Mouse (Mus musculus): ENCODE results near the gene Mum1. TPM values are rescaled to one million over a fixed set of nuclear protein-coding genes. Genes with fewer than 3 reads are reported as not detected.
"Not testable (repeated sequence)": the region's sequence is repeated elsewhere in the genome, so short reads cannot be mapped to it uniquely, and the experiment has no call there.

The Mum1 gene
- total RNA-seq, 2 experiments from 2014 or later, result 49.0 to 124 TPM

- ATAC-seq (replicated peaks; ENCODE audit: low FRiP score, low TSS enrichment, poor library complexity, severe bottlenecking), result no peak
These were observed 19.0 kb upstream of the Mum1 start for GRCm38 (mm10) chr10:80207201-80207600.

DNA sequence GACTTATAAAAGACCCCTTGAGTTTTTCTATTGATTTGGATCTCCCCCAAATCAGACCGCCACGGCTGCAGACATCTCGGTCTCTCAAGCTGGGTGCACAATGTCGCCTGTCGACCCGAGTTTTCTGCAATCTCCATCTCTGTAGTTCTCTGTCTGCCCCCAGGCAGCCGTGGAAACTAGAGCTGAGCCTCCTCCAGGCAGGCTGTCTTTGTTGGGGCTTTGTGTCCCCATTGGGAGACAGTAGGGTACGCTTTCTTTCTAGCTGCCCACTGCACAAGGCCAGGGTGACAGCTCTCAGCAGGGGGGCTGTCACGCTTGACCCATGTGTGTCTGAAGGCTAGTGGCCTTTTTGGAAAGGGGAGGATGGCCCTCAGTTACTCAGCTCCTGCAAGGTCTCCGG, 18.6 kb upstream of the Mum1 start:
- no peak for ATAC-seq (replicated peaks; ENCODE audit: low FRiP score, low TSS enrichment, poor library complexity, severe bottlenecking)

GRCm38 (mm10) chr10:80208248-80208647, 18.0 kb upstream of the Mum1 start:
- ATAC-seq (replicated peaks; ENCODE audit: low FRiP score, low TSS enrichment, poor library complexity, severe bottlenecking), result no peak

- no peak for ATAC-seq (replicated peaks; ENCODE audit: low FRiP score, low TSS enrichment, poor library complexity, severe bottlenecking)
These were observed 17.3 kb upstream of the Mum1 start for GRCm38 (mm10) chr10:80208841-80209371.

- ATAC-seq (replicated peaks; ENCODE audit: low FRiP score, low TSS enrichment, poor library complexity, severe bottlenecking), result not testable (repeated sequence)
These were observed 14.6 kb upstream of the Mum1 start for GRCm38 (mm10) chr10:80211547-80212103.

DNA sequence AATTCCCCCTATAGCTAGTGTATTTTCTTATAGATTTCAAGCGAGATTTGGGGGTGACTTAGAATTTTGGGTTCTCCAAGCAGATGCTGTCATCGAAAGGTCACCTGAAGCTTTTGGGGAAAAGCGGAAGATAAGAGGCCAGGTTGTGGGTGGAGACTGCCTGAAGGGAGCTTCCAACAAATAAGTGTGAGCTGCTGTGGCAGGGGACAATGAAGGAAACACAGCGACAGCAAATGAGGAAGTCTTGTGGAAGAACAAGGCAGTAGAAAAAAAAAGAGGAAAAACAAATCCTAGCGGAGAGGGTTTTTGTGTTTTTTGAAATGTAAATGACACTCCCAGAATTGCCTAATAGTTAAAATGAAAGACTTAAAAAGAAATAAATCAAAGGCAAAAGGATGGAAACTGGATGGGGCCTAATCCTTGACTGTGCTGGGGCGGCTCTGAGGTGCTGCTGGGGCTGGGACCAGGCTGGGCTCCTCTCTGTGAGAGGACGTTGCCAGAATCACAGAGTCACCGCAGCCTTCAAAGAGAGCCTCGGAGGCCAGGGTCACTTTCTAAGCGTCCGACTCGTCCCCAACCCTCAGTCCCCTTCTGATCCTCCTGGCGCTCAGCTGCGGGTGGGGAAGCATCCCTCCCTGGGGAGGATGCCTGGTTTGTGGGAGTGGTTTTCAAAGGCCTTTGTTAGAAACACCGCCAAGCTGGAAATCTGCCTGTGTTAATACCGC, 11.0 kb upstream of the Mum1 start:
- no peak for ATAC-seq (replicated peaks; ENCODE audit: low FRiP score, low TSS enrichment, poor library complexity, severe bottlenecking)

GRCm38 (mm10) chr10:80220676-80221075, 5.6 kb upstream of the Mum1 start:
- no peak for ATAC-seq (replicated peaks; ENCODE audit: low FRiP score, low TSS enrichment, poor library complexity, severe bottlenecking)

DNA sequence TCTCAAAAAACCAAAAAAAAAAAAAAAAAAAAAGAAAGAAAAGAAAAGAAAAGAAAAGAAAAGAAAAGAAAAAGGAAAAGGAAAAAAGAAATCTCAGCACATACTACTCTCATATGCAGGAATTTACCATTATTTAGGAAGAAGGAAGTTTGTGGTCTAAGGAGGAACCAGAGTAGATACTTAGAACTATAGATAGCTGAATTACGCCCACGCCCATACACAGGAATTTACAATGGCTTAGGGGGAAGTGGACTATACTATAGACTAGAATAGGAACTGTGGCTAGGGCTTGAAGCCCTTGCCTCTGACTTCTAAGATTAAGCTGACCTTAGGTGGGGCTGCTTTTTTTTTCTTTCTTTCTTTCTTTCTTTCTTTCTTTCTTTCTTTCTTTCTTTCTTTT, 3.1 kb upstream of the Mum1 start:
- not testable (repeated sequence) for ATAC-seq (replicated peaks; ENCODE audit: low FRiP score, low TSS enrichment, poor library complexity, severe bottlenecking)

- ATAC-seq (replicated peaks; ENCODE audit: low FRiP score, low TSS enrichment, poor library complexity, severe bottlenecking), result no peak
These were observed 191 bp upstream of the Mum1 start for GRCm38 (mm10) chr10:80226071-80226415.

DNA sequence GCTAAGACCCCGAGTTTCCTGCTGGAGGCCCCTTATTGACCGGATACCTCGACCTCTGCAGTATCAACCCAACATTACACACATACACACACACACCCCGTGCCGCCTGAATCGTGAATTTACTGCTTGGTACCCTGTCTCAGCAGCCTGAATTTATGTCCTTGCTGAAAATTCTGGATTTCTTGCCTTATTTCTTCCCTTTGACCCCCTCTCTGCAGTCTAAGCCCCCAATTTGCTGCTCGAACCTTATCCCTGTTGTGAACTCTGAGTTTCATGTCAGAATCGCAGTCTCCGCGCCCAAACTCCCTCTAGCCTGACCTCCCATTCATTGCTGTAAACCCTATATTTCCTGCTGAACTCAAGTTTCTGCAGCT, 919 bp downstream of the Mum1 start:
- 0 out of 2 replicates have a peak, but pooled peaks have one; percentile 4 for ATAC-seq (replicated peaks; ENCODE audit: low FRiP score, low TSS enrichment, poor library complexity, severe bottlenecking)

- no peak for ATAC-seq (replicated peaks; ENCODE audit: low FRiP score, low TSS enrichment, poor library complexity, severe bottlenecking)
These were observed 1.9 kb downstream of the Mum1 start for GRCm38 (mm10) chr10:80227877-80228775.

GRCm38 (mm10) chr10:80236145-80236825, 10.1 kb downstream of the Mum1 start:
- no peak for ATAC-seq (replicated peaks; ENCODE audit: low FRiP score, low TSS enrichment, poor library complexity, severe bottlenecking)

DNA sequence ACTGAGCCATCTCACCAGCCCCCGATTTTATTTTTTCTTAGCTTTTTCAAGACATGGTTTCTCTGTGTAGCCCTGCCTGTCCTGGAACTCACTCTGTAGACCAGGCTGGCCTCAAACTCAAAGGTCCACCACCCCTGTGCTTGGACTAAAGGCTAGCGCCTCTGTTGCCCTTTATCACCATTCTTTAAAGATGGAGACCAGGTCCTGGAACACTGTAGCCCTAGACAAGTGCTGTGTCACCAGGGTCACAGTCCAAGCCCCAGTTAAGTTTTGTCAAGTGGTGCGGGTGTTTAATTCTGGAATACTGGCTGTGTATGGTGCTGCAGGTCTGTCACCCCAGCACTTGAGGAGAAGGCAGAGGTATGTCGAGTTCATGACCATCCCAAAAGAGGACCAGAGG, 10.8 kb downstream of the Mum1 start:
- ATAC-seq (replicated peaks; ENCODE audit: low FRiP score, low TSS enrichment, poor library complexity, severe bottlenecking), result no peak

GRCm38 (mm10) chr10:80238306-80238705, 12.1 kb downstream of the Mum1 start:
- ATAC-seq (replicated peaks; ENCODE audit: low FRiP score, low TSS enrichment, poor library complexity, severe bottlenecking), result no peak

GRCm38 (mm10) chr10:80239791-80240190, 13.6 kb downstream of the Mum1 start:
- no peak for ATAC-seq (replicated peaks; ENCODE audit: low FRiP score, low TSS enrichment, poor library complexity, severe bottlenecking)

DNA sequence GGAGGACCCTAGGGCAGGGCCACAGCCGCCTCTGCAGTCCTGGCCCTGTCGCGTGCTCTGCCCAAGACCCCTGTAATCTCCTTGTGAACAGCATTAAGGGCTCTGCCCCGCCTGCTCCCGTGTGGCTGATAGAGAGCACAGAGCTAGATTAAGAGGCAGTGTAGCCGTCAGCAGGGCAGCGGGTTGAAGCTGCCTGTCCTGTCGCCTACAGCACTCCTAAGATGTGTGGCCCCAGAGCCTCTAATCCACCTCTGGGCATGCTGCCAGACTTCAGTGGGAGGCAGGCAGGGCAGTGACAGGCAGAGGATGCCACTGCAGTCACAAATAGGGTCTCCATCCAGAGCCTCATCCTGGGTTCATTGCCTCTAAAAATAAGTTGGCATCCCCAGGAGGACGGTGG, 15.9 kb downstream of the Mum1 start:
- ATAC-seq (replicated peaks; ENCODE audit: low FRiP score, low TSS enrichment, poor library complexity, severe bottlenecking), result peak; percentile 50

GRCm38 (mm10) chr10:80242607-80243006, 16.4 kb downstream of the Mum1 start:
- peak; percentile 78 for ATAC-seq (replicated peaks; ENCODE audit: low FRiP score, low TSS enrichment, poor library complexity, severe bottlenecking)

- ATAC-seq (replicated peaks; ENCODE audit: low FRiP score, low TSS enrichment, poor library complexity, severe bottlenecking), result no peak
These were observed 18.7 kb downstream of the Mum1 start for GRCm38 (mm10) chr10:80244791-80245399.

GRCm38 (mm10) chr10:80245600-80245999, 19.4 kb downstream of the Mum1 start:
- ATAC-seq (replicated peaks; ENCODE audit: low FRiP score, low TSS enrichment, poor library complexity, severe bottlenecking), result 0 out of 2 replicates have a peak, but pooled peaks have one; percentile 35

All from megakaryocyte-erythroid progenitor cell, adult 5-6 weeks (primary cell).